In the genomic region with DNA sequence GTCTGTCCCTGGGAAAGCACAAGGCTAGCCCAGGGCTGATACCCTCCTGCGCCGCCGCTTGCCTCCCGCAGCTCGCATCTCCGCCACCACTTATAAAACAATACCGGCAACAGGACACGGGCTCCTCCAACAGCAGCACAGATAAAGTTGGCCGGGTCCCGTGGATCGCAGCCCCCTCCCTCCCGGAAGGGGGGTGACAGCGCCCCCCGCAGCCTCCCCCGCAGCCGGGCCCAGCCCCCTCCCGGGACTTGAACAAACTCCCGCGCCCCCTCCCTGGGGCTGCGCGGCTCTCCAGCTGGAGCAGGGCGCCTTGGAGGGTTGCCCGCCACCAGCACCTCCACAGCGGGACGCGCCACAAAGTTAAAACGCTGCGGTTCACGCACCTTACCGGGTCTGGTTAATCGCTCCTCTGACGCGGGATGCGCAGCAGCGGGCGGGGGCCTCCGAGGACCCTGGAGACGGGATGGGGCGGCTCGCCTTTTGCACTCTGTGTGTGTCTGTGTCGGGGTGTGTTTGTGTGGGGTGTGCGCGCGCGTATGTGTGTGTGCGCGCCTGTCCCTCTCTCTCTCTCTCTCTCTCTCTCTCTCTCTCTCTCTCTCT, we compare ENCODE assay signal across 8 mouse cellular contexts. TPM values are rescaled to one million over a fixed set of nuclear protein-coding genes. Genes with fewer than 3 reads are reported as not detected.
DNase-seq lines count a peak whose midpoint lies in the region; ATAC-seq and TF ChIP-seq lines count a peak whose summit lies in the region.

Gene Sox5 (minus strand): TSS at position 547 of the 600 bp plus-strand sequence.

- peaks cover 3% of the 10 kb centered on the region; the same call in 1 of the 2 replicates for H3K27me3 ChIP-seq in hindbrain, embryonic 11.5 days (ENCODE audit: control insufficient read depth, insufficient read depth, low read length)
- H3K27me3 ChIP-seq in lung, embryonic 15.5 days: peaks cover 10% of the 10 kb centered on the region; the same call in 1 of the 2 replicates

- H3K9me3 ChIP-seq in hindbrain, embryonic 11.5 days (ENCODE audit: control insufficient read depth, low read length): no peaks in the 10 kb centered on the region
- H3K9me3 ChIP-seq in lung, embryonic 15.5 days: no peaks in the 10 kb centered on the region

- DNase-seq in MN1 (ENCODE audit: low spot score): peak; percentile 22
- DNase-seq in cerebellum, postnatal 14 days: peak; percentile 67 to 69
- DNase-seq in frontal cortex, postnatal 14 days (ENCODE audit: low spot score in 2 of 2): peak; percentile 24 to 30
- peak; percentile 75 for DNase-seq in hindbrain, embryonic 11.5 days (ENCODE audit: low spot score)
- DNase-seq in layer of hippocampus, postnatal 14 days (ENCODE audit: low spot score in 2 of 2): peak; percentile 39 to 65
- DNase-seq in thymus, postnatal 10 days (ENCODE audit: low spot score in 2 of 2): peak; percentile 7 to 32

- no peak for TF ChIP-seq CTCF in olfactory bulb, adult 2 months (IDR thresholded peaks at IDR 0.05; ENCODE audit: insufficient read depth, low read depth, low read length)

- peak within 1 kb of the TSS; percentile 49 for H3K4me3 ChIP-seq in hindbrain, embryonic 11.5 days (ENCODE audit: low read depth, low read length)
- peak within 1 kb of the TSS; percentile 92 for H3K4me3 ChIP-seq in lung, embryonic 15.5 days
- peak within 1 kb of the TSS; percentile 85 for H3K4me3 ChIP-seq in olfactory bulb, adult 2 months (ENCODE audit: insufficient read depth, low read depth, low read length)

- H3K4me1 ChIP-seq in hindbrain, embryonic 11.5 days (replicated peaks; ENCODE audit: control insufficient read depth, insufficient read depth, low read length): peaks cover 2% of the 10 kb centered on the region; the same call in 1 of the 2 replicates
- peaks cover 23% of the 10 kb centered on the region for H3K4me1 ChIP-seq in lung, embryonic 15.5 days
- peaks cover 3% of the 10 kb centered on the region for H3K4me1 ChIP-seq in olfactory bulb, adult 2 months (ENCODE audit: control insufficient read depth, insufficient read depth, low read length)

- peak within 1 kb of the TSS; percentile 73 for H3K9ac ChIP-seq in hindbrain, embryonic 11.5 days (ENCODE audit: low read depth, low read length)
- peak within 1 kb of the TSS; percentile 73 for H3K9ac ChIP-seq in lung, embryonic 15.5 days

- no peak for TF ChIP-seq POLR2A in olfactory bulb, adult 2 months (IDR thresholded peaks at IDR 0.05; ENCODE audit: insufficient read depth, low read depth, low read length)

- H3K27ac ChIP-seq in hindbrain, embryonic 11.5 days (ENCODE audit: low read depth, low read length): peak within 1 kb of the TSS; percentile 61; the same call in 1 of the 2 replicates
- peak within 1 kb of the TSS; percentile 88 for H3K27ac ChIP-seq in lung, embryonic 15.5 days
- H3K27ac ChIP-seq in olfactory bulb, adult 2 months (ENCODE audit: insufficient read depth, low read depth, low read length): no peak within 1 kb of the TSS

- ATAC-seq in hindbrain, embryonic 11.5 days (ENCODE audit: low FRiP score): peak; percentile 80
- peak; percentile 81 for ATAC-seq in lung, embryonic 15.5 days (ENCODE audit: borderline replicate concordance, extremely low read depth, low FRiP score, low TSS enrichment)

- H3K4me2 ChIP-seq in hindbrain, embryonic 11.5 days (replicated peaks; ENCODE audit: low read depth, low read length): peak within 1 kb of the TSS; percentile 83
- H3K4me2 ChIP-seq in lung, embryonic 15.5 days: peak within 1 kb of the TSS; percentile 97

- WGBS in hindbrain, embryonic 11.5 days: under 1% methylated on average over 43 of the region's 47 CpGs
- WGBS in lung, embryonic 15.5 days: under 1% methylated on average over 46 of the region's 47 CpGs
- WGBS in olfactory bulb, adult 2 months: under 1% methylated on average over 46 of the region's 47 CpGs

- no peaks in the 10 kb centered on the region for H3K36me3 ChIP-seq in hindbrain, embryonic 11.5 days (ENCODE audit: control insufficient read depth, insufficient read depth, low read length)
- no peaks in the 10 kb centered on the region for H3K36me3 ChIP-seq in lung, embryonic 15.5 days

RNA-seq across cellular contexts. Expression of gene Sox5, which starts in this region (rescaled TPM):
- polyA plus RNA-seq in hindbrain, embryonic 11.5 days (2014; fragmentation: Nextera tagmentation; extraction: Ambion mirVana): 27.1 and 35.0 TPM in 2 replicates
- total RNA-seq in layer of hippocampus, postnatal 14 days (2021): 10 to 100 TPM; 39.5 to 48.8 TPM
- 20.9 and 23.7 TPM in 2 replicates for polyA plus RNA-seq in lung, embryonic 15.5 days (2015; fragmentation: Nextera tagmentation; extraction: Ambion mirVana)
- polyA plus RNA-seq in olfactory bulb, adult 2 months (2012; ENCODE audit: insufficient read depth, insufficient read length, low replicate concordance, missing spikeins): not detected in 2 replicates

Comparison
In these comparisons a context has a peak if more than half of its experiments do, and no peak if none do; other contexts are left out.
1. DNase-seq: peak in every context shown above with its lines; median percentile 75 in hindbrain, embryonic 11.5 days; 68 in cerebellum, postnatal 14 days; 52 in layer of hippocampus, postnatal 14 days; 27 in frontal cortex, postnatal 14 days; 22 in MN1; 20 in thymus, postnatal 10 days.